Mouse (Mus musculus): ENCODE results near the gene Ran.

- no peak for TF ChIP-seq USF1 (IDR thresholded peaks at IDR 0.05; ENCODE audit: low read depth)
- TF ChIP-seq CTCF (IDR thresholded peaks at IDR 0.05; ENCODE audit: control insufficient read depth, insufficient read depth, insufficient read length), result no peak
- no peak for TF ChIP-seq CEBPB (IDR thresholded peaks at IDR 0.05; ENCODE audit: low read depth)
- TF ChIP-seq MYOG (IDR thresholded peaks at IDR 0.05; ENCODE audit: control insufficient read depth, extremely low read depth, insufficient read length), result no peak
These were observed 11.9 kb upstream of the Ran start for GRCm38 (mm10) chr5:129008008-129008407.

Measured in C2C12 (cell line).